Mouse (Mus musculus) lung, postnatal 36 days (tissue): ENCODE results near the gene Hs2st1.
A peak's percentile ranks its signal among the peaks of the same experiment; 100 is the strongest.

Source experiments
- DNase-seq: peaks from one replicate; pipeline ENCODE4 v3.0.0; 2022; ENCODE audit warnings: mixed read lengths

Gene Hs2st1

GRCm38 (mm10) chr3:144433039-144433438 lies 136.9 kb downstream of the Hs2st1 start:
- DNase-seq: no peak

GRCm38 (mm10) chr3:144432143-144432577 lies 137.8 kb downstream of the Hs2st1 start:
- no peak for DNase-seq

- no peak for DNase-seq
These were observed 141.2 kb downstream of the Hs2st1 start for GRCm38 (mm10) chr3:144428514-144429431.

- DNase-seq: no peak
These were observed 144.9 kb downstream of the Hs2st1 start for GRCm38 (mm10) chr3:144425041-144425448.

- DNase-seq: no peak
These were observed 148.4 kb downstream of the Hs2st1 start for GRCm38 (mm10) chr3:144421404-144422180.

GRCm38 (mm10) chr3:144413821-144414220 lies 156.2 kb downstream of the Hs2st1 start:
- no peak for DNase-seq

GRCm38 (mm10) chr3:144412538-144413272 lies 157.3 kb downstream of the Hs2st1 start:
- DNase-seq: no peak

GRCm38 (mm10) chr3:144411650-144412278 lies 158.2 kb downstream of the Hs2st1 start:
- no peak for DNase-seq

GRCm38 (mm10) chr3:144411051-144411542 lies 158.9 kb downstream of the Hs2st1 start:
- DNase-seq: no peak

GRCm38 (mm10) chr3:144408953-144409352 lies 161.0 kb downstream of the Hs2st1 start:
- no peak for DNase-seq

- DNase-seq: no peak
These were observed 164.7 kb downstream of the Hs2st1 start for GRCm38 (mm10) chr3:144405331-144405730.

- DNase-seq: no peak
These were observed 168.7 kb downstream of the Hs2st1 start for GRCm38 (mm10) chr3:144401292-144401691.

- DNase-seq: no peak
These were observed 169.1 kb downstream of the Hs2st1 start for GRCm38 (mm10) chr3:144400870-144401269.

- DNase-seq: no peak
These were observed 169.6 kb downstream of the Hs2st1 start for GRCm38 (mm10) chr3:144400374-144400773.

- DNase-seq: peak; percentile 93
These were observed 170.5 kb downstream of the Hs2st1 start for GRCm38 (mm10) chr3:144399358-144400096.

GRCm38 (mm10) chr3:144398166-144398565 lies 171.8 kb downstream of the Hs2st1 start:
- no peak for DNase-seq

- no peak for DNase-seq
These were observed 173.5 kb downstream of the Hs2st1 start for GRCm38 (mm10) chr3:144396478-144396877.

- DNase-seq: no peak
These were observed 175.5 kb downstream of the Hs2st1 start for GRCm38 (mm10) chr3:144394454-144394943.

GRCm38 (mm10) chr3:144386446-144386845 lies 183.5 kb downstream of the Hs2st1 start:
- no peak for DNase-seq

- no peak for DNase-seq
These were observed 185.3 kb downstream of the Hs2st1 start for GRCm38 (mm10) chr3:144384648-144385047.

GRCm38 (mm10) chr3:144381431-144381980 lies 188.5 kb downstream of the Hs2st1 start:
- no peak for DNase-seq
